Mouse (Mus musculus) hindbrain, embryonic 15.5 days (tissue): ENCODE data around the gene Ppdpf. TPM values are rescaled to one million over a fixed set of nuclear protein-coding genes. Genes with fewer than 3 reads are reported as not detected.

Source experiments
- ATAC-seq: fragments of 200-750 bp; cut with Nextera tagmentation; 2 replicates; pipeline ENCODE4 v1.8.0; 2017; ENCODE audit warnings: low read depth, moderate number of reproducible peaks, moderate TSS enrichment; ENCODE audit not compliant: low FRiP score
- H3K27ac ChIP-seq: fragments of 300-500 bp; sonication (generic); replicated peaks from 2 replicates; pipeline ENCODE4 v1.5.1; 2015; ENCODE audit warnings: mild to moderate bottlenecking, inconsistent platforms
- H3K27me3 ChIP-seq: fragments of 300-500 bp; sonication (generic); 2 replicates; pipeline ENCODE4 v1.6.1; 2015; ENCODE audit warnings: control low read depth, inconsistent platforms
- H3K36me3 ChIP-seq: fragments of 300-500 bp; sonication (generic); 2 replicates; pipeline ENCODE4 v1.6.1; 2015; ENCODE audit warnings: control low read depth, inconsistent platforms
- H3K4me1 ChIP-seq: fragments of 300-500 bp; sonication (generic); replicated peaks from 2 replicates; pipeline ENCODE4 v1.6.1; 2015; ENCODE audit warnings: control low read depth, inconsistent platforms
- H3K4me2 ChIP-seq: fragments of 300-500 bp; sonication (generic); 2 replicates; pipeline ENCODE4 v1.6.1; 2015; ENCODE audit warnings: moderate library complexity, mild to moderate bottlenecking, inconsistent platforms
- H3K4me3 ChIP-seq: fragments of 300-500 bp; sonication (generic); 2 replicates; pipeline ENCODE4 v1.5.1; 2015; ENCODE audit warnings: mild to moderate bottlenecking, inconsistent platforms
- H3K9ac ChIP-seq: fragments of 300-500 bp; sonication (generic); 2 replicates; pipeline ENCODE4 v1.6.1; 2015; ENCODE audit warnings: inconsistent platforms
- H3K9me3 ChIP-seq: fragments of 300-500 bp; sonication (generic); 2 replicates; pipeline ENCODE4 v1.6.1; 2016; ENCODE audit warnings: control low read depth, inconsistent platforms
- WGBS: fragments of 180-500 bp; shearing (Covaris S2); methylation state at CpG from one replicate; pipeline ENCODE4 v1.1.7; 2015; 5-methylcytosine and 5-hydroxymethylcytosine counted together
- polyA plus RNA-seq: library from polyadenylated mRNA; unstranded; fragments of >200 nt; fragmentation: Nextera tagmentation; extraction: Ambion mirVana; gene quantifications from 2 replicates; pipeline ENCODE4 v1.2.1, GENCODE M21; 2015

Ppdpf gene
- polyA plus RNA-seq, 1 experiment from 2014 or later, result 410 TPM

DNA sequence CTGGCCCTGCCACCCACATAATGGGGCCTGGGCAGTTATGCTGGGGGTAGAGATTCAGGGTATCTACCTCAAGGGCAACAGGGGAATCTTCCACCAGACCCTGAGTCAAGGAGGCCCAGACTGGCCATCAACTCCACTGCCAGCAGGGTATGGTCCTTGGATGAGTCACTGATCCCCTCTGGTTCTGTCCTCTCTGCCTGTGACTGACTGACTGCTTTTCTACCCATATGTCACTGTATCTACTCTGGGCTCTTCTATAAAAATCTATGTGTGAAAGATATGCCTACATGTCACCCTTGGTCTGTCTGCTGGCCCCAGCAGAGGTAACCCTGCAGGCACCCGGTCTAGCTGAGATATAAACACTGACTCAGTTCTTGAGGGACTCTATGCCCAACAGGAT is 33.9 kb upstream of the Ppdpf start:
- no peak for ATAC-seq
- 86% methylated on average over 1 of the region's 1 CpGs for WGBS
- Histone ChIP-seq H3K36me3 (peaks cover 36% of the 10 kb centered on the region), H3K9me3 (no peaks in the 10 kb centered on the region), H3K27me3 (no peaks in the 10 kb centered on the region; the same call in 1 of the 2 replicates), H3K27ac (no peak overlapping the region), H3K9ac (no peak overlapping the region), H3K4me1 (peaks cover 40% of the 10 kb centered on the region), H3K4me3 (no peak overlapping the region), H3K4me2 (no peak overlapping the region)

DNA sequence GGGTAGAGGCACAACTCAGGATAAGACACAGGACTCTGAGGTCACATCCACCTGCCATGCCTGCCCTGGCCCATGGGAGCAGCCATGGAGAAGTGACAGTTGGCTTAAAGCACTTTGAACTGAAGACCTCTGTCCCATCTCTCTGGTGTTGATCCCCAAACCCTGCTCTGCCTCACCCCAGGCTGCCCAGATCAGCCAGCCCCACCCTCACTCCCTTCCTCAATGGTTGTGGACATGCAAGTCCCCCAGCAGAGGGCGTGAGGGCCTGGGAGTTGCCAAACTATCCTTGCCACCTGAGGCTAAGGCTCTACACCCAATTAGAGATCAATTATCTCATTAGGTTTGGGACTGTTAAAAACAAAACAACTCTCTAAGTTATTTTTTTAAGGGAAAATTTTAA is 33.2 kb upstream of the Ppdpf start:
- peak overlapping the region; percentile 78 for H3K4me2 ChIP-seq
- H3K4me1 ChIP-seq, result peaks cover 41% of the 10 kb centered on the region
- no peak overlapping the region for H3K9ac ChIP-seq
- no peak for ATAC-seq
- 5% methylated on average over 1 of the region's 1 CpGs for WGBS
- H3K27me3 ChIP-seq, result no peaks in the 10 kb centered on the region; the same call in 1 of the 2 replicates
- no peak overlapping the region for H3K4me3 ChIP-seq
- H3K36me3 ChIP-seq, result peaks cover 32% of the 10 kb centered on the region
- H3K9me3 ChIP-seq, result no peaks in the 10 kb centered on the region
- H3K27ac ChIP-seq, result no peak overlapping the region

DNA sequence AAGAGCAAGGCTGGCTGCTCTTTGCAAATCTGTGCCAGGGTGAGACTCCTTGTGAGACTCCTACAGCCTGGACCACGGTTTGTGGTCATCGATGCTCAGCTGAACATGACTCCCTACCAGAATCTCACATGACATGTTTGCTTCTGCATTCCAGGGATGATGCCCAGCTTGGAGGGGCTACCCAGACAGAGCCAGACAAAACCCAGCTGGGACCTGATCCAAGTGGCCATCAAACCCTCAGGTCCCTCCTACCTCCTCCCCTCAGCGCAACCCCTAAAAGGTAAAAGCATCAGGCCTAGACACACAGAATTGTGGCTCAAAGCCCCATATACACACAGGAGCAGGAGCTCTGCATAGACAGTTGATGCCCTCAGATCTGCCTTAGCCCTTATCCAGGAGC is 32.7 kb upstream of the Ppdpf start:
- no peak overlapping the region for H3K27ac ChIP-seq
- peaks cover 26% of the 10 kb centered on the region for H3K36me3 ChIP-seq
- H3K4me2 ChIP-seq, result peak overlapping the region; percentile 78
- WGBS, result 91% methylated on average over 3 of the region's 3 CpGs
- no peaks in the 10 kb centered on the region; the same call in 1 of the 2 replicates for H3K27me3 ChIP-seq
- no peak for ATAC-seq
- peak overlapping the region; percentile 13; the same call in 1 of the 2 replicates for H3K9ac ChIP-seq
- no peaks in the 10 kb centered on the region for H3K9me3 ChIP-seq
- peaks cover 46% of the 10 kb centered on the region for H3K4me1 ChIP-seq
- H3K4me3 ChIP-seq, result no peak overlapping the region

DNA sequence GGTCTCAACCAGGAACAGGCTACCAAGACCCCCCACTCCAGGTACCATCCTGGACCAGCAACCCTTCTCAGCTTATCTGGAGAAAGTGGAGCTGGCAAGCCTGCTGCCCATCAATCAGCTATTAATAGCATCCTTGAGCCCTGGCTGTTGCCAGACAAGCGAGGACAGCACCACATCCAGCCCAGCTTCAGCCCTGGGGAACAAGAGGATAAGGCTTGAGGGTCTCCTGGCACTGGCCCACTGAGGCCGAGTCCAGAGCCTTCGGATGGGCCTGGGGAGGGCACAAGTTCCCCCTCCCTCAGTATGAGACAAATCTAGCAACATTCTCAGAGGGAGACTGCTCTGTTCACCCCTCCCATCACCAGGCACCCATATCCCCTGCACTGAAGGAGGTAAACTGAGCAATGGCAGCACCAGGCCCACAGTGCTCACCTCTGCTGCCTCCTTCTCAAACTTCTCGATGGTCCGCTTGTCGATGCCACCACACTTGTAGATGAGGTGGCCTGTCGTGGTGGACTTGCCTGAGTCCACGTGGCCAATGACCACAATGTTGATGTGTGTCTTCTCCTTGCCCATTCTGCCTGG is 32.1 kb upstream of the Ppdpf start:
- Histone ChIP-seq H3K27ac (no peak overlapping the region), H3K9ac (peak overlapping the region; percentile 80; the same call in 1 of the 2 replicates), H3K9me3 (no peaks in the 10 kb centered on the region), H3K4me2 (peak overlapping the region; percentile 78), H3K27me3 (no peaks in the 10 kb centered on the region; the same call in 1 of the 2 replicates), H3K36me3 (peaks cover 21% of the 10 kb centered on the region), H3K4me3 (peak overlapping the region; percentile 54), H3K4me1 (peaks cover 52% of the 10 kb centered on the region)
- WGBS, result 79% methylated on average over 8 of the region's 8 CpGs
- no peak for ATAC-seq

DNA sequence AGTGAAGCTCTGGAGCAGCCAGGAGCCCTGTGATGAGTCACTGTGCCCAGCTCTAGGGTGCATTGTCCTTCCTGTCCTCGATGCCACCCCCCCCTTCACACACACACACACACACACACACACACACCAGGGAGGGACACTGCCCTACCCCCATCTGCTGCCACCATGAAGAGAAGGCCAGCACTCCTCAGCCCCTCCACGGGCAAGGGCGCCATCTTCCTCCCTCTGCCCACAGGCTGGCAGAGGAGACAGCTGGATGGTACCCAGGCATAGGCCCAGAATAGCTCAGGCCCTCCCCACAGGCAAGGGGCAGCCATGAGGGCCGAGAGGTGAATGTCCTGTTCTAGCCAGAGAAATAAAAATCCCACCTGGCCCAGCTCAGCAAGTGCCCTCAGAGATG is 31.2 kb upstream of the Ppdpf start:
- H3K4me3 ChIP-seq, result peak overlapping the region; percentile 54
- no peaks in the 10 kb centered on the region for H3K9me3 ChIP-seq
- no peaks in the 10 kb centered on the region; the same call in 1 of the 2 replicates for H3K27me3 ChIP-seq
- 48% methylated on average over 4 of the region's 4 CpGs for WGBS
- H3K9ac ChIP-seq, result peak overlapping the region; percentile 80
- peak overlapping the region; percentile 78 for H3K4me2 ChIP-seq
- H3K27ac ChIP-seq, result peak overlapping the region; percentile 86
- H3K4me1 ChIP-seq, result peaks cover 54% of the 10 kb centered on the region
- peaks cover 18% of the 10 kb centered on the region for H3K36me3 ChIP-seq
- ATAC-seq, result peak; percentile 5; the same call in 1 of the 2 replicates

DNA sequence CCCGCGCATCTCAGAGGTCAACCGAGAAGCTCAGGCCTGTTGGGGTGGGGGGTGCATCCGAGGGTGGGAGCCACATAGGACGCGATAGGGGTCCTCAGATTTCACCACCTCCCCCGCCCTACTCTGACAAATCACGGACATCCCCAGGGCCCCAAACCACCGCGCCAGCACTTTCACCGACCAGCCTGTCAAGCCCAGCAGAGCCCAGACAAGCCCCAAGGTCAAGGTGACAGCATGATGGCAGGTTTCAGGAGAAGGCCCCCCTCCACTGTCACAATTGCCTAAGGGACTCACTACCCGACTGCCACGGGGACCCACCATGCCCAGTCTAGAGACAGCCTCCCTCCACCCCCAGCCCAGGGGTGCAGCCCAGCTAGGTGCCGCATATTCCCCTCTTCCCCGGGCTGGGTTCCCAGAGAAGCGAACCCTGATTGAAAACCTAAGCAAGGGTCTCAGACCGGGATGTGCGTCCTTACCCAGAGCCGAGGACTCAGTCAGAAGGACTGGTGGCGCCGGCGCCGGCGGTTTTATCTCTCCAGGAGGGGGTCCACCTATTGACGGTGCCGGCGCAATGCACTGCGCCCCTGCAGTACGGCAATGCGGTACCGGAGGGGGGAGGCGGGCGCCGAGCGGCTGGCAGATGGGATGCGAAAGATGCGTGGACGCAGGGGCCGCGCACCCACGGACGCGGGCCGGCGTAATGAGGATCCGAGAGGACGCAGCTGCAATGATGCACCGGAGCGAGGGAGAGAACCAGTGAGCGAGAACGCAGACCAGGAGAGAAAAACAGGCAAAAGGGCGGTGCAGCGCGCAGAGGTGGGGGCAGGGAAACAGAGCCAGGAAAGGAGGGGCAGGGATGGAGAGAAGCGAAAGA is 30.6 kb upstream of the Ppdpf start, which contains the start of gene Eef1a2:
Eef1a2 (minus strand) TSS at position 767 of the 874 bp plus-strand sequence.
- peak within 1 kb of the TSS; percentile 80 for H3K9ac ChIP-seq
- H3K27me3 ChIP-seq, result no peaks in the 10 kb centered on the region
- no peaks in the 10 kb centered on the region for H3K9me3 ChIP-seq
- H3K4me3 ChIP-seq, result peak within 1 kb of the TSS; percentile 54
- peaks cover 17% of the 10 kb centered on the region for H3K36me3 ChIP-seq
- 2% methylated on average over 55 of the region's 55 CpGs for WGBS
- H3K27ac ChIP-seq, result peak within 1 kb of the TSS; percentile 86
- ATAC-seq, result peak; percentile 82
- H3K4me1 ChIP-seq, result peaks cover 54% of the 10 kb centered on the region
- peak within 1 kb of the TSS; percentile 78 for H3K4me2 ChIP-seq

DNA sequence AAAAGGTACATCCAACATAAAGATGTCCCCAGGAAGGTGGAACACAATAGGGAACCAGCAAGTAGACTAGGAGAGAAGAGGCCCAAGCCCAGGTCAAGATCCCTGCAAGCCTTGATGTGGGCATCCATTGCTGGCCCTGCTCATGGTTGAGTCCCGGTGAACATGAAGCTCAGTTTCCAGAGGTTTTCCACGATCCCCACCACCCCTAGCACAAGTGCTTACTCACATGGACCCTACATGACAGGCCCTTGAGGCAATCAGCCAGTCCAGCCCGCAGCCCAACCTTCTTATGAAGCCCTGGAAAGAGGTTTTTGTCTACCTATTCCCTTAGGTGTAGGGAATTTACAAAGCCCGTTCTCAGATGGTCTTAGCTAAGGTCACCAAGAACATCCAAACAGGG is 29.9 kb upstream of the Ppdpf start:
- Histone ChIP-seq H3K4me2 (peak overlapping the region; percentile 78), H3K9me3 (no peaks in the 10 kb centered on the region), H3K27ac (peak overlapping the region; percentile 86), H3K27me3 (no peaks in the 10 kb centered on the region), H3K4me3 (peak overlapping the region; percentile 54), H3K9ac (peak overlapping the region; percentile 80), H3K36me3 (peaks cover 12% of the 10 kb centered on the region), H3K4me1 (peaks cover 54% of the 10 kb centered on the region)
- no peak for ATAC-seq
- WGBS, result 78% methylated on average over 4 of the region's 4 CpGs

DNA sequence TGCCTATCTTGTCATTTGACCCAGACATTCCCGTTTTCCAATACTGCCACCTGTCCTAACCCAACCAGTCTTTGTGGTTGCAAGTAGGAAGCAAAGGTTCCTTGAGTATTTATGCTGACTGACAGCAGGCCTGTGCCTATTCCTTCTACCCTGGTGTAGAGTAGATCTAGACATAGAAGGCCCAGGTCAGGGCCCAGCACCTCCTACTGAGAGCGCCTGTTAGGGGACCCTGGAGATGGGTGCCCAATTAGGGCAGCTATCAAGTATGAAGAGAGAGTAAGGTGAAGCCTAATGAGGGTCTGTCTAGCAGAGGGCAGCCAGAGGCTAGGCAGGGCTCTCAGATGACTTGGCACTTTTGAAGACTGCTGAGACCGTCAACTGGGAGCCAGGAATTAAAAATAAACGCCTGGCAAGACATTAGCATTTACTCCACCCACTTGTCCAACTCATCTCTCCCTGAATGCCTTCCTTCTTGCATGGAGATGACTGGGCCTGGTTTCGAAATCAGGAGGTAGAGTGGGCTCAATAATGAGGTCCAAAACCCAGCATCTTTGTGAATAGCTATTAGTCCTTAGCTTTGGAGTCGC is 29.2 kb upstream of the Ppdpf start:
- Histone ChIP-seq H3K27me3 (no peaks in the 10 kb centered on the region), H3K27ac (peak overlapping the region; percentile 86), H3K4me1 (peaks cover 50% of the 10 kb centered on the region), H3K4me3 (0 out of 2 replicates have a peak overlapping the region, but pooled peaks have one; percentile 54), H3K9ac (no peak overlapping the region), H3K4me2 (peak overlapping the region; percentile 78), H3K36me3 (peaks cover 7% of the 10 kb centered on the region), H3K9me3 (no peaks in the 10 kb centered on the region)
- ATAC-seq, result no peak
- WGBS, result 81% methylated on average over 6 of the region's 6 CpGs

DNA sequence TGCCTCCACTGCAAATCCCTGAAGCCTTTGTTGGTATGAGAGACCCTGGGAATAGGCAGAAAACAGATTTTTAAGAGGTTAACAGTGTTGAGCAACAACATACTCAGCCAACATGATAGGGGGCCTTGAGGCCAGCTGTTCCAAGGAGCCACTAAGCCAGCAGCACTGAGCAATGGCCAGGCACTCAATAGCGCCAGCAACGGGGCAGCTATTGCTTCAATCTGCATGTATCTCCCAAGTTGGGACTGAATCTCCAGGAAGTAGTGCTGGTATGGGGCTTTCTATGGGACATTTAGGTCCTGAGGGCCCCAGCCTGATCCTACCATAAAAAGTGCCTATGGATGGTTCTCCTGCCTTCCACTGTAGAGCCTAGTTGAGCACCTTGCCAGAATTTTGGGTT is 28.6 kb upstream of the Ppdpf start:
- ATAC-seq, result no peak
- H3K27me3 ChIP-seq, result no peaks in the 10 kb centered on the region
- 92% methylated on average over 2 of the region's 2 CpGs for WGBS
- H3K36me3 ChIP-seq, result peaks cover under 1% of the 10 kb centered on the region; the same call in 1 of the 2 replicates
- no peak overlapping the region for H3K4me2 ChIP-seq
- peaks cover 50% of the 10 kb centered on the region for H3K4me1 ChIP-seq
- no peaks in the 10 kb centered on the region for H3K9me3 ChIP-seq
- no peak overlapping the region for H3K27ac ChIP-seq
- H3K4me3 ChIP-seq, result no peak overlapping the region
- H3K9ac ChIP-seq, result no peak overlapping the region

DNA sequence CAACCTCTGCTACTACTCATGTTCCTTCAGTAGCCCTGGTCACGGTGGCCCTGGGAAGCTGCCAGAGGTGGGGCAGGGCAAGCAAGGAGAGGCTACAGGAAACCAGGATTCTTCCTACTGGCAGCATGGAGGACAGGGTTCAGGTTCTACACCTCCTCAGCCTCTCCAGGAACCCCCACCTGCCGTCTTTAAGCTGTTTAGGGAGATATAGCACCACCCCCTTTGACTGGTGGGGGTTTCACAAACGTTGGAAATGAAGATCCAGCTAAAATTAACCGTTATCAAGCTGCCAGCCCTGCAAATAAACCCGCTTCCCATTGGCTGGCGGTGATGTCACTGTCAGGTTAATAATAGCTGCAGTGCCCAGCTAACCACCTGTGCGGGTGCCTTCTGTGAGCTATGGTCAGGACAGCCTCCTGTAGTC is 27.9 kb upstream of the Ppdpf start:
- ATAC-seq, result no peak
- no peaks in the 10 kb centered on the region for H3K27me3 ChIP-seq
- no peaks in the 10 kb centered on the region for H3K9me3 ChIP-seq
- peak overlapping the region; percentile 11; the same call in 1 of the 2 replicates for H3K4me2 ChIP-seq
- no peaks in the 10 kb centered on the region for H3K36me3 ChIP-seq
- peak overlapping the region; percentile 81 for H3K27ac ChIP-seq
- H3K4me1 ChIP-seq, result peaks cover 50% of the 10 kb centered on the region
- no peak overlapping the region for H3K9ac ChIP-seq
- H3K4me3 ChIP-seq, result no peak overlapping the region
- WGBS, result 46% methylated on average over 7 of the region's 7 CpGs

DNA sequence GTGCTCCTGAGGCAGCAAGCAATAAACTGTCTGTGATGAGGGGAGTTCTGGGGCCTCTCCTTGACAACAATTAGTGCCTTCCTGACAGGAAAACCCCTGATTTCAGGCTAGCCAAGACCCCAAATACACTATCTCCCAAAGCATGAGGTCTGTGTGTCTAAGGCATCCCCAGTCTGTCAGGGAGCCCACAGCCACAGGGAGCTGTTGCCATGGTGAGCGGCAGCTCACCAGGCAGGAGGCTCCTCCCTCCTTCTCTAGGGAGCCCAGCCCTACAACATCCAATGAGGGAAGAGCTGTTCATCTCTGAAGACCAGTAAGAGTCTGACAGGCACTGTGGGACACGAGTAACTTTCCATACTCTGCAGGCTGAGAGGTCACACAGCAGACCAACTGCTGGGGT is 27.3 kb upstream of the Ppdpf start:
- H3K27ac ChIP-seq, result peak overlapping the region; percentile 81

DNA sequence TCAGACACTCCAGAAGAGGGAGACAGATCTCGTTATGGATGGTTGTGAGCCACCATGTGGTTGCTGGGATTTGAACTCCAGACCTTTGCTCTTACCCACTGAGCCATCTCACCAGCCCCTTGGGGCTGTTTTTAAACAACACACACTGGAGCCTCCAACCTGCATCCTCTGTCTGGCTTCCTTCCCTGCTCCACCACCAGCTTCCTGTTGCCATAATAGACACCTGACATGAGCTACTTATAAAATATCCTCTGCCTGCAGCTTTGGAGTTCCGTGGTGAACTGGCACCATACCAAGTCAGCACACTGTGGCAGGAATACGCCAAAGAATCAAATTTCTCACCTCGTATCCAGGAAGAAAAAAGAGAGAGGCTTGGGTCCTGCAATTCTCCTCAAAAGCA is 26.2 kb upstream of the Ppdpf start:
- WGBS, result 69% methylated on average over 4 of the region's 4 CpGs
- Histone ChIP-seq H3K36me3 (no peaks in the 10 kb centered on the region), H3K9ac (no peak overlapping the region), H3K27ac (no peak overlapping the region), H3K4me3 (no peak overlapping the region), H3K9me3 (no peaks in the 10 kb centered on the region), H3K27me3 (no peaks in the 10 kb centered on the region), H3K4me1 (peaks cover 32% of the 10 kb centered on the region), H3K4me2 (no peak overlapping the region)
- ATAC-seq, result no peak

More for the DNA sequence above, 27.3 kb upstream of the Ppdpf start:
- H3K4me1 ChIP-seq, result peaks cover 43% of the 10 kb centered on the region
- no peaks in the 10 kb centered on the region for H3K27me3 ChIP-seq
- 0% methylated on average over 2 of the region's 2 CpGs for WGBS
- H3K9ac ChIP-seq, result no peak overlapping the region; the same call in 1 of the 2 replicates
- H3K36me3 ChIP-seq, result no peaks in the 10 kb centered on the region
- no peaks in the 10 kb centered on the region for H3K9me3 ChIP-seq
- no peak overlapping the region for H3K4me3 ChIP-seq
- H3K4me2 ChIP-seq, result peak overlapping the region; percentile 11
- ATAC-seq, result peak; percentile 82
